Mouse (Mus musculus): ENCODE measurements at regions not wholly inside any gene's neighbourhood (a gene's known extent, or its start where the extent isn't known, plus 50 kb on each side); places are given as distances from the start of the nearest gene placed in this dataset.

- no peaks in the 10 kb centered on the region for H3K27me3 ChIP-seq (ENCODE audit: control insufficient read depth, insufficient read depth, low read length)
- H3K4me3 ChIP-seq (ENCODE audit: control insufficient read depth, low read depth, low read length): no peak overlapping the region
- no peak for TF ChIP-seq POLR2A (IDR thresholded peaks at IDR 0.05; ENCODE audit: control insufficient read depth, low read depth, low read length)
- no peak for TF ChIP-seq CTCF (IDR thresholded peaks at IDR 0.05; ENCODE audit: control insufficient read depth, insufficient read depth, insufficient replicate concordance, low read depth, low read length)
- H3K27ac ChIP-seq (ENCODE audit: control insufficient read depth, insufficient read depth, low read depth, low read length): no peak overlapping the region
- no peaks in the 10 kb centered on the region for H3K36me3 ChIP-seq (ENCODE audit: control insufficient read depth, insufficient read depth, low read length)
- peaks cover 3% of the 10 kb centered on the region; the same call in 1 of the 2 replicates for H3K4me1 ChIP-seq (ENCODE audit: control insufficient read depth, insufficient read depth, low read length)
Observed at GRCm38 (mm10) chr10:44598615-44599014, 70.3 kb upstream of the Prdm1 start.

- H3K4me3 ChIP-seq (ENCODE audit: control insufficient read depth, low read depth, low read length): no peak overlapping the region
- TF ChIP-seq POLR2A (IDR thresholded peaks at IDR 0.05; ENCODE audit: control insufficient read depth, low read depth, low read length) (no peak), CTCF (IDR thresholded peaks at IDR 0.05; ENCODE audit: control insufficient read depth, insufficient read depth, insufficient replicate concordance, low read depth, low read length) (no peak)
Observed at GRCm38 (mm10) chr10:44595932-44596331, 67.6 kb upstream of the Prdm1 start.

GRCm38 (mm10) chr10:44589842-44590241, 61.5 kb upstream of the Prdm1 start:
- TF ChIP-seq POLR2A (IDR thresholded peaks at IDR 0.05; ENCODE audit: control insufficient read depth, low read depth, low read length): no peak
- H3K27me3 ChIP-seq (ENCODE audit: control insufficient read depth, insufficient read depth, low read length): no peaks in the 10 kb centered on the region
- no peak overlapping the region for H3K4me3 ChIP-seq (ENCODE audit: control insufficient read depth, low read depth, low read length)
- no peaks in the 10 kb centered on the region for H3K36me3 ChIP-seq (ENCODE audit: control insufficient read depth, insufficient read depth, low read length)
- no peak overlapping the region for H3K27ac ChIP-seq (ENCODE audit: control insufficient read depth, insufficient read depth, low read depth, low read length)
- H3K4me1 ChIP-seq (ENCODE audit: control insufficient read depth, insufficient read depth, low read length): no peaks in the 10 kb centered on the region

More at GRCm38 (mm10) chr10:44595932-44596331, 67.6 kb upstream of the Prdm1 start:
- Histone ChIP-seq H3K27me3 (ENCODE audit: control insufficient read depth, insufficient read depth, low read length) (no peaks in the 10 kb centered on the region), H3K36me3 (ENCODE audit: control insufficient read depth, insufficient read depth, low read length) (no peaks in the 10 kb centered on the region), H3K27ac (ENCODE audit: control insufficient read depth, insufficient read depth, low read depth, low read length) (no peak overlapping the region), H3K4me1 (ENCODE audit: control insufficient read depth, insufficient read depth, low read length) (peaks cover 3% of the 10 kb centered on the region; the same call in 1 of the 2 replicates)

- TF ChIP-seq CTCF (IDR thresholded peaks at IDR 0.05; ENCODE audit: control insufficient read depth, insufficient read depth, insufficient replicate concordance, low read depth, low read length) (no peak), POLR2A (IDR thresholded peaks at IDR 0.05; ENCODE audit: control insufficient read depth, low read depth, low read length) (no peak)
- Histone ChIP-seq H3K27me3 (ENCODE audit: control insufficient read depth, insufficient read depth, low read length) (no peaks in the 10 kb centered on the region), H3K4me3 (ENCODE audit: control insufficient read depth, low read depth, low read length) (no peak overlapping the region), H3K4me1 (ENCODE audit: control insufficient read depth, insufficient read depth, low read length) (no peaks in the 10 kb centered on the region), H3K27ac (ENCODE audit: control insufficient read depth, insufficient read depth, low read depth, low read length) (no peak overlapping the region), H3K36me3 (ENCODE audit: control insufficient read depth, insufficient read depth, low read length) (no peaks in the 10 kb centered on the region)
Observed at GRCm38 (mm10) chr10:44589352-44589751, 61.1 kb upstream of the Prdm1 start.

GRCm38 (mm10) chr10:44582736-44583135, 54.4 kb upstream of the Prdm1 start:
- Histone ChIP-seq H3K27ac (ENCODE audit: control insufficient read depth, insufficient read depth, low read depth, low read length) (no peak overlapping the region), H3K27me3 (ENCODE audit: control insufficient read depth, insufficient read depth, low read length) (no peaks in the 10 kb centered on the region), H3K4me3 (ENCODE audit: control insufficient read depth, low read depth, low read length) (no peak overlapping the region), H3K4me1 (ENCODE audit: control insufficient read depth, insufficient read depth, low read length) (no peaks in the 10 kb centered on the region), H3K36me3 (ENCODE audit: control insufficient read depth, insufficient read depth, low read length) (no peaks in the 10 kb centered on the region)
- TF ChIP-seq CTCF (IDR thresholded peaks at IDR 0.05; ENCODE audit: control insufficient read depth, insufficient read depth, insufficient replicate concordance, low read depth, low read length): no peak
- no peak for TF ChIP-seq POLR2A (IDR thresholded peaks at IDR 0.05; ENCODE audit: control insufficient read depth, low read depth, low read length)

Measured in testis, adult 2 months (tissue).